Mouse (Mus musculus) stomach, postnatal 0 days (tissue): ENCODE results near the gene Cpne2.

Source experiments
- CTCF ChIP-seq: IDR thresholded peaks from 2 replicates; pipeline ENCODE4 v1.5.1; 2016; ENCODE audit warnings: antibody characterized with exemption, low read depth, mild to moderate bottlenecking, moderate library complexity
- EP300 ChIP-seq: optimal IDR thresholded peaks from 2 replicates; pipeline ENCODE3; 2016; ENCODE audit warnings: antibody characterized with exemption

DNA sequence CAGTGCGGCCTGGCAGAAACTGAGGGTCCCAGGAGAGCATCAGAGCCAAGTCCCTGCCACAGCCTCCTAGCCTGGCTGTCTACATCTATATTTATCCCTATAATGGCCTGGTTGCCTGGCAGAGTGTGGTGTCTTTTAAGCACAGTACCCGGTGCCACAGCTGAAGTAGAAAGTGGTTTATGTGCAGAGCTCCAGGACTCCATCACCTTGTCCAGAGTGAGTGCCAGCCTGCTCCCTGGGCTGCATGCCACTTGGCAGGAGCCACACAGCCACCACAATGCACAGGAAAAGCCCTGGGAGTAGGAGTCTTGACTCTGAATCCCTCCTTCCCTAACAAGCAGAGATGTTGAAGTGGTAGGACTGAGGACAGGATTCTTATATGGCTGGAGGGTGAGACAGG, 4.7 kb downstream of the Cpne2 start:
- TF ChIP-seq CTCF (no peak), EP300 (no peak)
